Comparison of ENCODE assay signal across 17 mouse cellular contexts in the genomic region with DNA sequence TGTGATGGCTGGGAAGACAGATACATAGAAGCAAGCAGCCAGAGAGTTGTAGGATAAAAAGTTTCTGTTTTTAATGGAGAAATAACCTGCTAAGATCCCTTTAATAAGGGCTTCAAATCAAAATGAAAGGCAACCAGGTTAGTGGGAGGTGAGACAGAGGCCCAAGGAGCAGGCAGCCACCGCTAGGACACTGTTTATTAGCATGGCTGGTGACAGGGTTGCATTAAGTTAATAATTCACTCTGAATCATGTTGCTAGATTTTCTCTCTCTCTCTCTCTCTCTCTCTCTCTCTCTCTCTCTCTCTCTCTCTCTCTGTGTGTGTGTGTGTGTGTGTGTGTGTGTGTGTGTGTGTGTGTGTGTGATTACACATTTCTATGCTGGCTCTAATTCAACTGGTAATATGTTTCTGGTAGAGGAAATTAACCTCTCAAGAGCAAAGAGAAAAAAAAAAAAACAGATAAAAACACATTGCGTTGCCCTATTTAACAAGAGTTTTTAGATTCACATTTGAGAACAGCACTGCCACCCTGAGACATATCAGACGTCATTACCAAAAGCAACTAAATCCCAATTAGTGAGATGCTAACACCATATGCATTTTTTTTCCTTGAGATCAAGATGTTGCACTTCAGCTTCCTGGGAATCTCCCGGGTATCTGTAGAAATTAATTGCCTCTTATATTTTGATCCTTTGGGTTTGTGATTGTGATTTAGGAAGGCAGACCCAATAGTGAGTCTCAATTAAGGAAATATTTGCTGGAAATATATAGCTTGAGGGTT.
DNase-seq lines count a peak whose midpoint lies in the region; ATAC-seq and TF ChIP-seq lines count a peak whose summit lies in the region.
"Had no signal": no experiment of that assay in that cellular context is flagged by ENCODE, and none has a peak within 500 bp of the region (broad histone marks: within the 10 kb centered on the region; RNA-seq: fewer than 3 reads in every experiment).

No protein-coding gene starts in this region.

- H3K9ac ChIP-seq in hindbrain, embryonic 16.5 days (ENCODE audit: low read depth, low read length), result no peak overlapping the region
- H3K9ac ChIP-seq in hindbrain, embryonic 14.5 days, result no peak overlapping the region
- no peak overlapping the region for H3K9ac ChIP-seq in kidney, postnatal 0 days (ENCODE audit: low read depth, low read length)
- H3K9ac ChIP-seq in liver, postnatal 0 days (replicated peaks), result no peak overlapping the region
- H3K9ac ChIP-seq in liver, embryonic 12.5 days, result no peak overlapping the region
- H3K9ac ChIP-seq: embryonic facial prominence, embryonic 13.5 days; forebrain, embryonic 13.5 days; heart, embryonic 12.5 days had no signal

- TF ChIP-seq CTCF in kidney, postnatal 0 days (IDR thresholded peaks at IDR 0.05; ENCODE audit: low read depth), result 0 out of 2 replicates have a peak, but pooled peaks have one; percentile 3
- TF ChIP-seq CTCF in liver, postnatal 0 days (IDR thresholded peaks at IDR 0.05; ENCODE audit: low read depth), result no peak
- TF ChIP-seq CTCF in brain, embryonic 14.5 days (IDR thresholded peaks at IDR 0.05; ENCODE audit: borderline replicate concordance, extremely low read depth, insufficient read depth, insufficient read length), result no peak

- ATAC-seq in hindbrain, embryonic 16.5 days, result peak; percentile 40; the same call in 1 of the 2 replicates
- no peak; the same call in 1 of the 2 replicates for ATAC-seq in hindbrain, embryonic 14.5 days (ENCODE audit: low FRiP score)
- ATAC-seq in kidney, postnatal 0 days (replicated peaks; ENCODE audit: low FRiP score, low read depth), result no peak
- peak; percentile 59; the same call in 1 of the 2 replicates for ATAC-seq in liver, postnatal 0 days
- no peak for ATAC-seq in liver, embryonic 12.5 days
- ATAC-seq: forebrain, embryonic 13.5 days had no signal

- no peak overlapping the region for H3K27ac ChIP-seq in hindbrain, embryonic 16.5 days (ENCODE audit: low read depth, low read length)
- no peak overlapping the region for H3K27ac ChIP-seq in hindbrain, embryonic 14.5 days
- no peak overlapping the region for H3K27ac ChIP-seq in kidney, postnatal 0 days
- no peak overlapping the region for H3K27ac ChIP-seq in liver, postnatal 0 days (ENCODE audit: low read depth)
- no peak overlapping the region for H3K27ac ChIP-seq in liver, embryonic 12.5 days
- H3K27ac ChIP-seq: embryonic facial prominence, embryonic 13.5 days; forebrain, embryonic 13.5 days; gastrocnemius, adult 2 months; hindbrain, embryonic 10.5 days had no signal

- H3K36me3 ChIP-seq in hindbrain, embryonic 16.5 days (ENCODE audit: control insufficient read depth, insufficient read depth, low read length), result no peaks in the 10 kb centered on the region
- no peaks in the 10 kb centered on the region for H3K36me3 ChIP-seq in hindbrain, embryonic 14.5 days (replicated peaks; ENCODE audit: control insufficient read depth, insufficient read depth)
- no peaks in the 10 kb centered on the region for H3K36me3 ChIP-seq in kidney, postnatal 0 days (ENCODE audit: insufficient read depth, low read length)
- no peaks in the 10 kb centered on the region for H3K36me3 ChIP-seq in liver, postnatal 0 days (replicated peaks; ENCODE audit: insufficient read depth, low read length)
- H3K36me3 ChIP-seq in liver, embryonic 12.5 days, result no peaks in the 10 kb centered on the region
- H3K36me3 ChIP-seq: embryonic facial prominence, embryonic 13.5 days; heart, embryonic 12.5 days; hindbrain, embryonic 10.5 days had no signal

- H3K4me1 ChIP-seq in hindbrain, embryonic 16.5 days (ENCODE audit: control insufficient read depth, insufficient read depth, low read depth, low read length), result no peaks in the 10 kb centered on the region
- no peaks in the 10 kb centered on the region for H3K4me1 ChIP-seq in hindbrain, embryonic 14.5 days (replicated peaks; ENCODE audit: control insufficient read depth, insufficient read depth, low read length)
- no peaks in the 10 kb centered on the region for H3K4me1 ChIP-seq in kidney, postnatal 0 days (replicated peaks; ENCODE audit: insufficient read depth, low read length)
- H3K4me1 ChIP-seq in liver, postnatal 0 days (ENCODE audit: insufficient read depth), result no peaks in the 10 kb centered on the region
- no peaks in the 10 kb centered on the region for H3K4me1 ChIP-seq in liver, embryonic 12.5 days
- H3K4me1 ChIP-seq: embryonic facial prominence, embryonic 13.5 days; forebrain, embryonic 13.5 days; heart, embryonic 12.5 days; hindbrain, embryonic 10.5 days had no signal

- no peak overlapping the region for H3K4me3 ChIP-seq in hindbrain, embryonic 16.5 days (ENCODE audit: low read length)
- H3K4me3 ChIP-seq in hindbrain, embryonic 14.5 days (replicated peaks; ENCODE audit: low read length), result no peak overlapping the region
- no peak overlapping the region for H3K4me3 ChIP-seq in kidney, postnatal 0 days (replicated peaks; ENCODE audit: low read depth, low read length)
- no peak overlapping the region for H3K4me3 ChIP-seq in liver, postnatal 0 days (ENCODE audit: low read depth, low read length)
- no peak overlapping the region for H3K4me3 ChIP-seq in liver, embryonic 12.5 days
- H3K4me3 ChIP-seq: embryonic facial prominence, embryonic 13.5 days; forebrain, embryonic 13.5 days; gastrocnemius, adult 2 months; heart, embryonic 12.5 days; hindbrain, embryonic 10.5 days had no signal

- H3K9me3 ChIP-seq in hindbrain, embryonic 16.5 days (ENCODE audit: control insufficient read depth, low read length), result no peaks in the 10 kb centered on the region
- no peaks in the 10 kb centered on the region for H3K9me3 ChIP-seq in hindbrain, embryonic 14.5 days (ENCODE audit: control insufficient read depth, low read length)
- H3K9me3 ChIP-seq in kidney, postnatal 0 days (replicated peaks; ENCODE audit: low read length), result no peaks in the 10 kb centered on the region
- no peaks in the 10 kb centered on the region for H3K9me3 ChIP-seq in liver, postnatal 0 days (ENCODE audit: low read length)
- H3K9me3 ChIP-seq in liver, embryonic 12.5 days (replicated peaks), result no peaks in the 10 kb centered on the region
- H3K9me3 ChIP-seq: embryonic facial prominence, embryonic 13.5 days; forebrain, embryonic 13.5 days; heart, embryonic 12.5 days; hindbrain, embryonic 10.5 days had no signal

- H3K27me3 ChIP-seq in hindbrain, embryonic 16.5 days (replicated peaks; ENCODE audit: control insufficient read depth, insufficient read depth, low read length), result no peaks in the 10 kb centered on the region
- no peaks in the 10 kb centered on the region for H3K27me3 ChIP-seq in hindbrain, embryonic 14.5 days (ENCODE audit: control insufficient read depth, insufficient read depth, low read length)
- H3K27me3 ChIP-seq in kidney, postnatal 0 days (ENCODE audit: insufficient read depth, low read length), result no peaks in the 10 kb centered on the region
- no peaks in the 10 kb centered on the region for H3K27me3 ChIP-seq in liver, postnatal 0 days (ENCODE audit: insufficient read depth, low read length)
- H3K27me3 ChIP-seq in liver, embryonic 12.5 days (replicated peaks), result no peaks in the 10 kb centered on the region
- H3K27me3 ChIP-seq: embryonic facial prominence, embryonic 13.5 days; forebrain, embryonic 13.5 days; heart, embryonic 12.5 days had no signal

- TF ChIP-seq EP300 in liver, postnatal 0 days (IDR thresholded peaks at IDR 0.05; ENCODE audit: low read depth), result no peak

- TF ChIP-seq POLR2A in brain, embryonic 14.5 days (IDR thresholded peaks at IDR 0.05; ENCODE audit: borderline replicate concordance, extremely low read depth, insufficient read depth, insufficient read length, poor library complexity, severe bottlenecking), result no peak

- DNase-seq in hindbrain, embryonic 14.5 days (ENCODE audit: low spot score), result no peak
- DNase-seq in kidney, postnatal 0 days (ENCODE audit: low spot score), result peak; percentile 22
- DNase-seq in kidney, adult 8-10 months, result no peak
- no peak for DNase-seq in liver, postnatal 0 days
- peak; percentile 52 for DNase-seq in brain, embryonic 14.5 days (ENCODE audit: low read depth)
- DNase-seq: adrenal gland, postnatal 10 days; cerebellum, adult 11-12 months; cerebellum, adult 9-11 months; cerebellum, postnatal 36 days; gastrocnemius, adult 2 months; gastrocnemius, postnatal 25 days had no signal

- WGBS in hindbrain, embryonic 16.5 days, result 58% methylated on average over 4 of the region's 4 CpGs
- WGBS in hindbrain, embryonic 14.5 days, result 76% methylated on average over 4 of the region's 4 CpGs
- WGBS in kidney, postnatal 0 days, result 50% methylated on average over 4 of the region's 4 CpGs
- 64% methylated on average over 4 of the region's 4 CpGs for WGBS in liver, postnatal 0 days (ENCODE audit: insufficient replicate concordance)
- WGBS in liver, embryonic 12.5 days (ENCODE audit: insufficient replicate concordance), result 59% methylated on average over 4 of the region's 4 CpGs

- no peak overlapping the region for H3K4me2 ChIP-seq in hindbrain, embryonic 16.5 days (ENCODE audit: low read length)
- H3K4me2 ChIP-seq in hindbrain, embryonic 14.5 days (replicated peaks), result no peak overlapping the region
- H3K4me2 ChIP-seq in kidney, postnatal 0 days (ENCODE audit: low read length), result no peak overlapping the region
- H3K4me2 ChIP-seq in liver, postnatal 0 days (ENCODE audit: low read depth, low read length), result no peak overlapping the region
- H3K4me2 ChIP-seq in liver, embryonic 12.5 days, result no peak overlapping the region
- H3K4me2 ChIP-seq: embryonic facial prominence, embryonic 13.5 days; forebrain, embryonic 13.5 days; heart, embryonic 12.5 days had no signal

Comparison
In these comparisons a context has a peak if more than half of its experiments do, and no peak if none do; other contexts are left out.
1. ATAC-seq: peak in hindbrain, embryonic 16.5 days (single experiment) and liver, postnatal 0 days (single experiment); none in hindbrain, embryonic 14.5 days (single experiment), kidney, postnatal 0 days (single experiment) and liver, embryonic 12.5 days (single experiment).
2. DNase-seq: peak in kidney, postnatal 0 days (single experiment) and brain, embryonic 14.5 days (single experiment); none in hindbrain, embryonic 14.5 days (single experiment), kidney, adult 8-10 months (0 of 2) and liver, postnatal 0 days (single experiment).